Mouse (Mus musculus) bone marrow, adult 2 months (tissue): Measurements from ENCODE around the gene Hoxc10.

ENCODE experiments used
- CTCF ChIP-seq: fragments of 200-500 bp; IDR thresholded peaks from 2 replicates; pipeline ENCODE4 v1.5.1; 2011; ENCODE audit warnings: low read length, control low read depth; ENCODE audit not compliant: control insufficient read depth, insufficient read depth
- POLR2A ChIP-seq: fragments of 200-500 bp; IDR thresholded peaks from 2 replicates; pipeline ENCODE4 v1.6.1; 2011; ENCODE audit warnings: low read depth, mild to moderate bottlenecking, control low read depth, low read length, borderline replicate concordance; ENCODE audit not compliant: control insufficient read depth

GRCm38 (mm10) chr15:103015406-103016166 lies 49.0 kb downstream of the Hoxc10 start:
- TF ChIP-seq CTCF (no peak), POLR2A (no peak)
